Mouse (Mus musculus): ENCODE measurements at regions not wholly inside any gene's neighbourhood (a gene's known extent, or its start where the extent isn't known, plus 50 kb on each side); places are given as distances from the start of the nearest gene placed in this dataset.

DNA sequence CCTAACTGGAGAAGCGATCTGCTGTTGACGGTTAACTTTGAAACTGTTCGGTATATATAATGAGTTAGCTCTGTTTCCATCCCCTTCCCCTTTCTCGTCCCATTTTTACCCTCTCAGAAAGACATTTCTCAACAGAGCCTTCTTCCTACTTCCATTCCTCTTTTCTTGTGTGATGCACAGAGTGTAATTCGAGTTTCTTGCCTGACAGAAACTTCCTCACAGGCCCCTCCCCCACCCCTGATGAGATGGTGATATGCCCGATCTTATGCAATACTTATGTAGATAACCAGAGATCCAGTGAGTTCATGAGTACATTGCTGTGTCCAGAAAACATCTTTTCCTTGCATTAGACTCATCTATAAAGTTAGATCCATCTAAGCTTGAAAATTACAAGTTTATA, 114.2 kb downstream of the Avpr1a start:
- TF ChIP-seq CTCF (IDR thresholded peaks at IDR 0.05; ENCODE audit: low read depth) (no peak), EP300 (IDR thresholded peaks at IDR 0.05; ENCODE audit: low read depth) (no peak)

Data from heart, postnatal 0 days (tissue).